Mouse (Mus musculus) c-Kit-negative CD71-positive TER-119-positive erythroid progenitor cells, embryonic 14.5 days (primary cell): ENCODE results near the gene Znrf1.

Source experiments
- DNase-seq: peaks from one replicate; pipeline ENCODE4 v3.0.0-alpha.2; 2013; ENCODE audit warnings: low read depth, low spot score

The Znrf1 gene

DNA sequence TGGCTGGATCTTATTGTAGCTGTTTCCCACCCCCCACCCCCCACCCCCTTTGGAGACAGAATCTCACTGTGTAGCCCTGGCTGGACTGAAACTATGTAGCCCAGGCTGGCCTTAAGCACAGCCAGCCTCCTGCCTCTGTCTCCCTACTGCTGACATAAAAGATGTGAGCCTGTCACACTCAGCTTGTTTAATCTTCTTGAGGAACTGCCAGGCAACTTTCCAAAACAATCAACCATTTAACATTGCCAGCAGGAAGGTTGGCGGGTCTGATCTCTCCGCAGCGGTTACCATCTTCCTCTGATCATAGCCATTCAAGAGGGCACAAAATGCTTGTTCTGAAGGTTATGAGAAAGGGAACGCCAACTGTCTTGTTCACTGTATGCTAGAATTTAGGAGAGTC is 2.4 kb upstream of the Znrf1 start:
- no peak for DNase-seq

DNA sequence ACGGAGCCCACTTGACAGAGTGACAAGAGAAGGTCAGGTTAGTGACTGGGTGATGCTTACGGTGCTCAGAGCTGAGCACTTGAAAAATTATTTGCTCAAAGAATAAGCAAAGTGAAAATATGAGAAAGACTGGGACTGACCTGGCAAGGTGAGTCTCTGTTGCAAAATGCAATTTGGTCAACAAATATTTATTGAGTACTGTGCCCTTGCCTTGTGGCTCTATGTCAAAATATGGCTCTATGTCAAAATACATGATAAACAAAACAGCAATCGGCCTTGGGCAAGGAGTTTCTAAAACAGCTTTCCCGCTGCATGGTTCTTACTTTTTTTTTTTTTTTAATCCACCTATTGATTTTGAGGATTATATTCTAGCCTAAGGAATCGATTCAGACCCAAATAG is 406 bp upstream of the Znrf1 start:
- DNase-seq: no peak

DNA sequence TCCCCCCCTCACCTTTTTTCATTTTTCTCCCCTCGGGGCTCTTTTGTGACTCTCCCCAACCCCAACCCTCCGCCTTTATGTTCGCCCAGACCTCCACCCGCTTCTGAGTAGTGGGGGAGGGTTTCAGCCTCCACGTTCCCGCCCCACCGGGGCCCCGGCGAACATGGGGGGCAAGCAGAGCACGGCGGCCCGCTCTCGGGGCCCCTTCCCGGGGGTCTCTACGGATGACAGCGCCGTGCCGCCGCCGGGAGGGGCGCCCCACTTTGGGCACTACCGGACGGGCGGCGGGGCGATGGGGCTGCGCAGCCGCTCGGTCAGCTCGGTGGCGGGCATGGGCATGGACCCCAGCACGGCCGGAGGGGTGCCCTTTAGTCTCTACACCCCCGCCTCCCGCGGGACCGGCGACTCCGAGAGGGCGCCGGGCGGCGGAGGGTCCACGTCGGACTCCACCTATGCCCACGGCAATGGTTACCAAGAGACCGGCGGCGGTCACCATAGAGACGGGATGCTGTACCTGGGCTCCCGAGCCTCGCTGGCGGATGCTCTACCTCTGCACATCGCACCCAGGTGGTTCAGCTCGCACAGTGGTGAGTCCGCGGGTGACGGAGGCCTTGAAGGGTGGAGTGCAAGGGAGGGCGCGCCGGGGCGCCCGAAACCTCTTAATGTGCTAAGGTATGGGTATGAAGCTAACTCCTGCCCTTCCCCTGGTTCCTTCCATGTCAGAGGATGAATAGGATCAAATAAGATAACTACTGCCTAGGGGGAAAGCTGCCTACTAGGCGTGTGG is 1.3 kb downstream of the Znrf1 start:
- DNase-seq: no peak

DNA sequence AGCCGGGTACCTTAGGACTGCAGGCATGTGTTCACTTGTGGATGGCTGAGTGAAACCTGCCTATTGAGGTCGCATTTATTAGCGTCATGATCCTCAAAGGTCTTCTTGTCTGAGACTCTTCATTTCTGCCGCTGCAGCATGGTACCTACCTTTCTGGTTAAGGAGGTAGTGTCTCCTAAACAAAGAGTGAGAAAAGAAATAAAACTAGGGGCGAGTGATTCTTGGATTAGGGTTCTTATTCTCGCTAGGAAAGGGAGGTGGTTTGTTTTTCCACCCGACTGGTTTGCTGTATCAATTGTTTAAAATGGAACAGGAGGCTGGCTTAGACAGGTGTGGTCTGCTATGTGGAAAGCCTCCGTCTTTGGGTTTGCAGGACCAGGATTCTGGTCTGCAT is 1.9 kb downstream of the Znrf1 start:
- DNase-seq: no peak

- no peak for DNase-seq
Measured at GRCm38 (mm10) chr8:111538194-111538593, 2.3 kb downstream of the Znrf1 start.

DNA sequence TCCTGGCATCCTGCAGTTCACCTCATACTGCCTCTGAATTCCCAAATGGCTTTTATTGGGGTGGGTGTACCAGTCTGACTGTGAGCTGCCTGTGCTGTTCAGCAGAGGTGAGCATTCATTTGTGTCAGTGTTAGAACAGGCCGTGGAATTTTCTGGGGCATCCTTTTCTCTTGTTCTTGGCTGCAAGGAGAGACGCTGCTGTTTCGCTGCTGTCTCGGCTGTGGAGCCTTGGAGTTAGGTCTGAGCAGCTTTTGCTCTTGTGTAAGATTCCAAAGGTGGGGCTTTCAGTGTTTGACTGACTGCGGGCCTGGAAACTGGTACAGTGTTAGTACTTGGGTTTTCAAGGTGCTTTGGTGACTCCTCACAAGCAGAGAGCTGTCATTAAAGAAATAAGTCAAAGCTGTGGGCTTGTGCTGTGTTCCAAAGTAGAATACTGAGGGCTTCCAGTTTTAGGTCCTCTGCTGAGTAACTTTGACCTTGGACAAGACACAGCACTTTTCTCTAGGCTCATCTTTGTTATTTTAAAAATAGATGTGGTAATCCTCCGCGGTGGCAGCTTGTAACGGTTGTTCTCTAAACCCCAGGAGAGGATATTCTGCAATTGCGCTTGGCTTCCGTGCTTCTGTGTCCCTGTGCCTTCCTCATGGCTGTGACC is 3.7 kb downstream of the Znrf1 start:
- no peak for DNase-seq

DNA sequence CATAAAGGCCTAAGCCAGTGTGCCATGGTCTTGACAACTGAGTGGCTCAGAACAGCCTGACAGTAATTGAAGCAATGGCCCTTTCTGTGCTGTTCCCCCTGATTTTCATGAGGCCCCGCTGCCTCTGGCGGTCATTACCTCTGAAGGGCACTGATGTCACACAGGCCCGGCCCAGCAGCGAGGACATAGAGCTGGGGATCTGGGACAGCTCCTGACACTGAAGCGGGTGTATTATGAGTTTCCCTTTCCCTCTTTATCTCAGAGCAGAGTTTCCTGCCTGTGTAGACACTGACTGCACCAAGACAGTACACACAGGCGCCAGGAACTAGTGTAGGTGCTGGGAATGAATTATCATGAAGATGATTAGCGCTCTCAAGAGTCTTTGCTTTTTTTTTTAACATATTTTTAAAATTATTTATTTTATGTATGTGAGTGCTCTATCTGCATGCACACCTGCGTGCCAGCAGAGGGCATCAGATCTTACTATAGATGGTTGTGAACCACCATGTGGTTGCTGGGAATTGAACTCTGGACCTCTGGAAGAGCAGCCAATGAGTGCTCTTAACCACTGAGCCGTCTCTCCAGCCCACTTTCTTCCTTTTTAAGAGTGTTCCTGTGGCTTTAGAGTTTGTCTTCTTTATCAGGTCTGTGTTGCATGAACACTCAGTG is 7.9 kb downstream of the Znrf1 start:
- DNase-seq: no peak

- no peak for DNase-seq
Measured at GRCm38 (mm10) chr8:111545406-111546156, 9.7 kb downstream of the Znrf1 start.

GRCm38 (mm10) chr8:111547144-111547543 is 11.2 kb downstream of the Znrf1 start:
- DNase-seq: no peak

GRCm38 (mm10) chr8:111548201-111548600 is 12.3 kb downstream of the Znrf1 start:
- no peak for DNase-seq

DNA sequence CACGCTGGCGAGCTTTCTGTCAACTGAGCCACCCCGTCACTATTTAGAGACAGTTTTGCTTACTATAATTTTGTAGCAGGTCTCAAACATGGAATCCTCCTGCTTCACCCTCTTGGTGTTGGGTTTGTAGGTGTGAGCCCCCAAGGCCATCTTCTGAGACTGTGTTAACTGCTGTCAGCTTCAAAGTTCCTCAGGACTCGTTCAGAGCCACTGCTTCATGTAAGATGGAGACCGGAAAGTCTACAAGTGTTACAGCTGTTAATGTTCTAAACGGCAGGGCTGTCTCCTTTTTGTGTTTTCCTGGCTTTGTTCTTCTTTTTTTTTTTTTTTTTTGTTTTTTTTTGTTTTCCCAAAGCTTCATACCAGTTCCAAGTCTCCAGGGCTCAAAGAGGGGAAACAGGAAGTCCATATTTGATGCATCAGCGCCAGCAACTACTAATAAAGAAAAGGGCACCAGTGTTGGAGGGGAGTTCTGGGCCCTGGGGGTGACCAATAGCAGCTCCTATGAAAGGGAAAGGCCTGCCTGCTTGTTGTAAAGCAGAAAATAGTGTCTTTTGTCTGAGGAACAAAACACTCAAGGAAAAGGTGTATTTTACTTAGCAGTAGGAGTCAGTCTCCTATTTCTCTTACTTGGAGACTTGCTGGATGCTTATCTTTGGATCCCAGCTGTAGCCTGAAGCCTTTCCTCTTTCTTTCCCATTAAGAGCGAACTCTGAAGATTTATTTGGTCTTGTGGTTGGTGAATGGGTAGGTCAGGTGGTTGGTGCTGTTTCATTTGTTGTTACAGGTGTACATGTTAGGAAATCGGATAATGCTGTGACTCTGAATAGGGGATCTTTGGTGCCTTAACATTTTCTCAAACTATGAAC is 14.3 kb downstream of the Znrf1 start:
- DNase-seq: no peak

- no peak for DNase-seq
Measured at GRCm38 (mm10) chr8:111551511-111552130, 15.7 kb downstream of the Znrf1 start.

DNA sequence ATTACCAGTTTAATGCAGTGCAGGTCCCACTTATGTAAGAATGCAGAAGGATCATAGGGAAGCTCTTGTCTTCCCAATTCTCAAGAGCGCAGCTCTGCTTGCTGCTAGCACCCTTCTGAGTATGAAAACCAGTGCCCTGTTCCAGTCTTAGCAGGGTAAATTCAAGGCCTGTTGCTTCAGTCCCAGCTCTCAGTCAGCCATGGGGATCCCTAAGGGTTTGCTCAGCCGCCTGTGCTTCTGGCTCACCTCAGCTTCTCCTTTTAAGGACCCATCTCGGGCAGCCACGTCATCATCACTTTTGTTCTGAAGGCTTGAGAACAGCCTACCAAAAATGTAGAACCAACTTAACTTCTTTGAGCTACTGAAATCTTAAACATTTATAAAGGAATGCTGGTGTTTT is 25.9 kb downstream of the Znrf1 start:
- DNase-seq: no peak

DNA sequence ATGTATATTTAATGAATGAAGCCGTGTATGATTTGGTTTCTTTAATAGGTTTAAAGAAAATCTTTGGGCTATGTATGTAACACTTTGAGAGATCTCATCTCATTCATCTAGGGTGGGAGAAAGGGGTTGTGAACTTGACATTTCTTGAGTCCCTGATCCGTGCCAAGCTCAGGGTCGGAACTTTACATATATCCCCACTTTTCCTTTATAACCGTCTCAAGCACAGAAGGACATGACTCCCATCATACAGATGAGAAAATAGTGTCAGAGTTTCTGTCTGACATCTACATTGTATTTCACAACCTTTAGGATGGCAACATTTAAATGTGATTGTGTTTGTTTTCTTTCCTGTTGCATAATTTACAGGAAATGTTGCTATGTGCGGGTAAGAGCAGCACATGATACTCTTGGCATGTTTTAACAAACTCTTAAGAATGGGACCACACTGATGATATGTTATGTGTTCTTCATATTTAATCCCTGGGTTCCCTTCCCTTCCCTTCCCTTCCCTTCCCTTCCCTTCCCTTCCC is 26.4 kb downstream of the Znrf1 start:
- no peak for DNase-seq

GRCm38 (mm10) chr8:111563075-111563474 is 27.2 kb downstream of the Znrf1 start:
- no peak for DNase-seq

DNA sequence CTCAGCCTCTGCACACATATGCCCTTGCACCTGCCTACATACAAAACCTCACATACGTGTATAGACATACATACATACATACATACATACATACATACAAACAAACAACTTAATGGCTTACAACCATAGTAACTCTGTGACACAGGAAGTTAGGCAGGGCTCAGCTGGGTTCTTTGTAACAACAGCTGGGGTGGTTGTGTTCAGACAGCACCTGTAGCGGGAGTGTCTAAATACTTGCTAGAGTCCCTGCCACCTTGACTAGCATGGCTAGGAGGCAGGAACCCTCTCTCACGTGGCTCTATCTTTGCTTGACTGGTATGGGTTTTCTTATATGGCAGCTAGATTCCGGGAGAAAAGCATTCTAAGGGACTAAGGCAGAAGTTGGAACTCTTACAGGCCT is 27.8 kb downstream of the Znrf1 start:
- no peak for DNase-seq

DNA sequence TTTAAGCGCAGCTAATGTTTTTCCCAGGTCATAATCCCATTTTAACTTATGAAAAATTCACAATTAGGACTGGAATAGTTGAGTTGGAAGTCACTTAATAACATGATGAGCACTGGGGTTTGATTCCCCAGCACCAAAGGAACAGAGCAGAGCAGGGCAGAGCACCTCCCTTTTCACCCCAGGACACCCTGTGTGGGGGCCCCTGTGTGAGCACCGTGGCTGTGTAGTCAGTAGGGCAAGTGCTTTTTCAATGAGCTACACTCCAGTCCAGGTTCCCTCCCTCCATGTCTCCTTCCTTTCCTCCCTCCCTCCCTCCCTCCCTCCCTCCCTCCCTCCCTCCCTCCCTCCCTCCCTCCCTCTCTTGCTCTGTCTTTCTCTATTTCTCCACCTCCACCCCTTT is 28.2 kb downstream of the Znrf1 start:
- DNase-seq: no peak

GRCm38 (mm10) chr8:111565784-111566191 is 29.9 kb downstream of the Znrf1 start:
- no peak for DNase-seq

DNA sequence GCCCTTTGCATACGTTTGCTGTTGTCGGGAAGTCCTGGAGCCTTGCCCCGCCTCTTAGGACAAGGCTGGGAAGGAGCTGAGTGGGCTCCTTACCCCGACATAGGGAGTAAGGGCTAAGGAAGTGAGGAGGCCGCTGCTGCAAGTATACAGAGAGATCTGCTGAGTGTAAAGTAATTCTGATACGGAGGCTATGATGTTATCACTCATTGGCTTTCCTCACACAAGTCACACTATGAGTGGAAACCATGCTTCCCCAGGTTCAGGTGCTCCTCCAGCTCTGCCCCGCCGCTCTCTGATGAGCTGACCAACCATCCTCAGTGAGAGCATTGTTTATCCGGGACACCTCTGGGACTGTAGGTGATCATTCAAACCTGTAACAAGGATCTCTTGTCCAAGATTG is 30.4 kb downstream of the Znrf1 start:
- no peak for DNase-seq

DNA sequence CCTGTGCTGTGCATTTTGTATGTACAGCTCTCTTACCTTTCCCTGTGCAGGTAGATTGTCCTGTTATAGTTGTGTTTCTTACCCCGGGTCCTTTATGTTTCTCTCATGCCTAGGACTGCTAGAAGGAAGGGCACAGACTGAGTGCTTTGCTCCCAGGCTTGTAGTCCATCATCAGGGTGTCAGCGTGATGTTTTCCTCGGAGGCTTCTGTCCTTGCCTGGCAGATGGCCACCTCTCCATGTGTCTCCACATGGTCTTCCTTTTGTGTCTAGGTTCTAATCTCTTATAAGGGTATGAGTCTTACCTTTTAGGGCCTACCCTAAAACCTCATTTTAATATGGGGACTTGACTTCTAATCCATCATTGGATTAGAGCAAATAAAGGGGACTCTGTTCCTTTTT is 31.7 kb downstream of the Znrf1 start:
- no peak for DNase-seq
